Mouse (Mus musculus) brain, adult 2 months (tissue): ENCODE results near the gene Slc35e3.

Source experiments
- DNase-seq: peaks from one replicate; pipeline ENCODE4 v3.0.0; 2011; ENCODE audit warnings: low read depth, low spot score

Slc35e3 gene

GRCm38 (mm10) chr10:117697561-117698115 is 48.5 kb downstream of the Slc35e3 start:
- DNase-seq: no peak

- DNase-seq: no peak
Observed at GRCm38 (mm10) chr10:117696827-117697560, 49.2 kb downstream of the Slc35e3 start.

DNA sequence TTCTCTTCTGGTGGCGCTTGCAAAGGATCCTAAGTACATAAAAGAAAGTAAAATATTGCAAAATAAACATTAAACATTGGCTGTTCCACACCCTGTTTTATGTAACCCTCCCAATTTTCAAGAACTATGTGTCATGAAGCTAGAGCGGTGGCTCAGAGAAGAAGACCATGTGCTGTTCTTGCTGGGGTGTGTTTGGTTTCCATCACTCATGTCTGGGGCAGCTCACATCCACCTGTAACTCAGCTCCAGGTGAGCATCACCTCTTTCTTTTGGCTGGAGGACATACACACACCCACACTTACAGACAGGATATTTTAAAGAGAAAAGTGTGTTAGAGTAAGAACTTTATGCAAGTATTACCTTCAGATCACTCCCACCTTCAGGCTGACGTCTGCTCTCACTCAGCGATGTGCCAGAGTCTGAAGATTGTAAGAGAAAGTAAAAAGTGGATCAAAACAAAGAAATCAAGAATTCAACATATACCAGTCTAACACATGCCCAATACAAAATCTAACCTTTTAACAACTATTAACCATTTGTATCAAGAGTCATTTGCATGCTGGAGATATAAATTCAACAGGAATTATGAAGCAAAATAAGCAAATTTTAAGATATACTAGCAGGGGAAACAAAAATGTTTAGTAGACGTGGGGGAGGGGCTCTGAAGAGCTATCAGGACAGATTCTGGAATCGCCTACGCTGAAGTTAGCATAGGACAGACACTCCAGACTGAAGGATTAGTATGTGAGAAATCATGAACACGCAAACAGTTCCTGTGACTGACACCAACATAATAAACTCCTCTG is 49.9 kb downstream of the Slc35e3 start:
- no peak for DNase-seq

GRCm38 (mm10) chr10:117695605-117696004 is 50.6 kb downstream of the Slc35e3 start:
- no peak for DNase-seq

DNA sequence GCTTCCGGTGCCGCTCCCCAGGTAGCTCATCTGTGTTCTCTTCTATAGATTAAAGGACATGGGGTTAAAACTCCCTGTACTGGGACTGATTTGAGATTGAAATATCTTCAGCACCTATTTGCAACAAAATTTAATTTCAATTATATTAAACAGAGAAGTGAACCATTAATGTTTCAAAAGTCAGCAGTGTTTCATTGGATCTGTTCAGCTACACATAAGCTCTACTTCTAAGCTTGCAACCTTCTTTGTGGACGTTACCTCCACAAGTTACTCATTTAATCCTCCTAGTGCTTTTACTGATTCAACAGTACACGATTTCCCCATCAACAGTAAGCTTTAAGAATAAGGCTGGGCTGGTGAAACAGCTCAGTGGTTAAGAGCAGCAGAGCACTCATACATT is 51.1 kb downstream of the Slc35e3 start:
- DNase-seq: no peak

GRCm38 (mm10) chr10:117694255-117694953 is 51.8 kb downstream of the Slc35e3 start:
- no peak for DNase-seq

GRCm38 (mm10) chr10:117692953-117693352 is 53.2 kb downstream of the Slc35e3 start:
- DNase-seq: no peak

GRCm38 (mm10) chr10:117692173-117692572 is 54.0 kb downstream of the Slc35e3 start:
- no peak for DNase-seq

- no peak for DNase-seq
Observed at GRCm38 (mm10) chr10:117691389-117691968, 54.7 kb downstream of the Slc35e3 start.

GRCm38 (mm10) chr10:117690770-117691296 is 55.3 kb downstream of the Slc35e3 start:
- DNase-seq: no peak

DNA sequence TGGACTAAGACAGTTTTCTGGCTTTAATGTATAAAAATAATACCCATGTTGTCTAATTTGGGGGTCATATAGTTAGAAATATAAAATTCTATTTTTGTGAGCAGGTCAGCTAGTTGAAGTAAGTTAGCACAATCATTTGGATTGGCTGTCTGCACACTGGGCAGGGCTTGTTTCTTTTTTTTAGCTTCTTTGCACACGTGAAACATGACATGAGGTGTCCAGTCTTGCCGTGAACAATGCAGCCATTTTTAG is 56.1 kb downstream of the Slc35e3 start:
- no peak for DNase-seq

- no peak for DNase-seq
Observed at GRCm38 (mm10) chr10:117689297-117690100, 56.7 kb downstream of the Slc35e3 start.

DNA sequence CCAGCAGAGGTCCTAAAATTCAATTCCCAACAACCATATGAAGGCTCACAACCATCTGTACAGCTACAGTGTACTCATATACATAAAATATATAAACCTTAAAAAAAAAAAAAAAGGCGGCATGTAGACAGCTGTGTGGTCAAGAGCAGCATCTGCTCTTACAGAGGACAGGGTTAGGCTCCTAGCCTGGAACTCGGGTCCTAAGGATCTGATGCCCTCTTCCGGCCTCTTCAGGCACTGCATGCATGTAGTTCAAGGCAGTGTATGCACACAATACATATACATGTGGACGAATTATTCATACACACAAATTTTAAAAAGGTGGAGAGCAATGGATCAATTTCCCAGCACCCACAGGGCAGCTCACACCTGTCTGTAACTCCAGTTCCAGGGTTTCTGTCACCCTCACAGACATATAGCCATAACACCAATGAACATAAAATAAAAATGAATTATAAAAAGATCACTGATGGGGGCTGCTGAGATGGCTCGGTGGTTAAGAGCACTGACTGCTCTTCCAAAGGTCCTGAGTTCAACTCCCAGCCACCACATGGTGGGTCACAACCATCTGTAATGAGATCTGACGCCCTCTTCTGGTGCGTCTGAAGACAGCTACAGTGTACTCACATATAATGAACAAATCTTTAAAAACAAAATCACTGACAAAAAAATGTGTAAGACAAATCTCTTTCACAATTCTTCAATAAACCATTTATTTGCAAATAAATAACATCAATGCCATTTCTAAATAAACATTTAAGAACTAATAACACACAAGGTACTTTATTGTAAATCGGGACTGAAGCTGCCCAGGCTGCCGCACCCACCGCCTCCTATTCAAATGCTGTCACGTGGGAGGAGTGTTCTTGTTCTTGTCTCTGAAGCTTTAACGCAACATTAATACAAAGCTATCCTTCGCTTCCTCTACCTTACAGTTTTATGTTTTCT is 57.7 kb downstream of the Slc35e3 start:
- DNase-seq: peak; percentile 46

DNA sequence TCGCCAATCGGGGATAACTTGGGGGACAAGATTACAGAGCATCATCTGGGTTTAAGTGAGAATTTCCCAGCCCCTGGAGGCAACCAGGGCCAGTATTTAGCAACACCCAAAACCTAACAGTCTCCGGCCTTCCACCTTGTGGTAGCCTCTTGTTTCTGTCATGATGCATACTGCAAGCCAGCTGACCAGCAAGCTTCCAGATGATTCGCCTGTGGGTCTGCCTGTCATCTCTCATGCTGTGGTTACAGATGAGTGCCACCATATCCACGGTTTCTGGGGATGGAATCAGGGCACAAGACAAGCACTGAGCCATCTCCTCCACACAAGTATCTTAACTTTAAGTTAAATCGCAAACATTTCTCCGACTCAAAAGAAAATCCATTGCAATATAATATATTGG is 58.6 kb downstream of the Slc35e3 start:
- no peak for DNase-seq

- DNase-seq: no peak
Observed at GRCm38 (mm10) chr10:117687018-117687417, 59.1 kb downstream of the Slc35e3 start.

DNA sequence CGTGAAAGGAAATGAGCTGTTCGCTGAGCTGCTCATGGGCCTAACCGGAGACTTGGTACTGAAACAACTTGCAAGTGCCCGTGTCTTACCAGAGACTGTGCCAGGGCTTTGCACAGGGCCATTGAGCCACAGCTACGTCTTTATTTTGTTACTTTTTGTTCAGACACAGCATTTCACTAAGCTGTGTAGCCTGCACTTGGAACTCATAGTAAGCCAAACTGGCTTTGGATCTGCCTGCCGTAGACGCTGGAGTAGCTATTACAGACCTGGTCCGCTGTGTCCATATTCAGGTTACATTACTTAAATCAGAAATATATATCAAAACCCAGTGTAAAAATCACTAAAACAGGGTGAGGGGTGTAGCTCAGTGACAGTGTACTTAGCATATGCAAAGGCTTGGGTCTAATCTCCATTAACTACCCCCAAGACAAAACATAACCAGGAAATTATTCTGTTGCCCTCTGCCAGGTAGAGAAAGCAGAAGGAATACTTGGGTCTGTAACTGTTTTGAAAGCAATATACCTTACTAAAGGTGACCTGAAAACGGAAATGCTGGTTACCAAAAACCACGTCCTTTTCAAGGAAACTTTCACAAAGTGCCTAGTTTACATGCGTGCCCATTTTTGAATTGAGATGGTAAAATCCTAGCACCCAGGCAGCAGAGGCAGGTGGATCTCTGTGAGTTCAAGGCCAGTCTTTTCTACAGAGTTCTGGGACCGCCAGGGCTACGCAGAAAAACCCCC is 60.1 kb downstream of the Slc35e3 start:
- DNase-seq: no peak

DNA sequence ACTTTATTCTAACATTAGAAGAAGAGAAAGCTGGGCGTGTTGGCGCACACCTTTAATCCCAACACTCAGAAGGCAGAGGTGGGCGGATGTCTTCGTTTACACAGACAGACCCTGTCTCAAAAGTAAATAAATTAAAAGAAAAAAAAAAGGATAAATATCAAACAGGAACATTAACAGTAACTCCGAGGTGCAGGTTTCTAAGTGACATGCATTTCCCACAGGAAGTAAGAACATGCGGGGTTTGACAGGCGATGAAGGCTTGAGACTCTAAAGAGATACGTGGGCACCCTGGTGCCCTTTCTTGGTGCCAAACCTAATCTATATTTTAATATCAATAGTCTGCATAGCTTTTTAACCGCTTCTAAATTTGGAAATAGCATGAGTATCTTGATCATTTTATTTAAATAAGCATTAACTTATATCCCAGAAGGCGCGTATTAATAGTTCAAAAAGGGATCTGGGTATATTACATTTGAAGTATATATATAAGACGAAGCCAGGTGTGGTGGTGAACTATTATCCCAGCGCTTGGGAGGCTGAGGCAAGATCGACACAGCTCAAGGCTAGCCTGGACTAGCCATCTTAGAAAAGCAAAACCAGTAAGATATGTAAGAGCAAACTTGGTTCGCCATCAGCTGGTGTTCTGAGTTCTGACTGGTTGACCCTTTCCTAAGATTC is 60.9 kb downstream of the Slc35e3 start:
- DNase-seq: no peak
